Mouse (Mus musculus): ENCODE data around the gene Sv2a.

Sv2a gene

GRCm38 (mm10) chr3:96180727-96181477, at the start of gene Sv2a:
Gene Sv2a (plus strand): TSS chr3:96181151.
- no peak for DNase-seq

GRCm38 (mm10) chr3:96132478-96132877, 48.5 kb upstream of the Sv2a start:
- peak; percentile 12 for DNase-seq

GRCm38 (mm10) chr3:96133327-96133905, 47.5 kb upstream of the Sv2a start:
- DNase-seq = peak; percentile 49

GRCm38 (mm10) chr3:96135011-96135410, 45.9 kb upstream of the Sv2a start:
- DNase-seq = peak; percentile 54

- peak; percentile 89 for DNase-seq
Measured at GRCm38 (mm10) chr3:96147950-96148349, 33.0 kb upstream of the Sv2a start.

- DNase-seq = no peak
Measured at GRCm38 (mm10) chr3:96151836-96152235, 29.1 kb upstream of the Sv2a start.

GRCm38 (mm10) chr3:96152611-96153010, 28.3 kb upstream of the Sv2a start:
- DNase-seq = no peak

GRCm38 (mm10) chr3:96155501-96155900, 25.4 kb upstream of the Sv2a start:
- no peak for DNase-seq

GRCm38 (mm10) chr3:96159820-96160219, 21.1 kb upstream of the Sv2a start:
- no peak for DNase-seq

GRCm38 (mm10) chr3:96160222-96160802, 20.6 kb upstream of the Sv2a start:
- DNase-seq = peak; percentile 75

GRCm38 (mm10) chr3:96160803-96161516, 20.0 kb upstream of the Sv2a start:
- DNase-seq = peak; percentile 81

GRCm38 (mm10) chr3:96161869-96162840, 18.8 kb upstream of the Sv2a start, which contains the start of gene Mtmr11:
Gene Mtmr11 (plus strand): TSS chr3:96162004.
- DNase-seq = peak; percentile 51

GRCm38 (mm10) chr3:96163040-96163439, 17.9 kb upstream of the Sv2a start:
- no peak for DNase-seq

- no peak for DNase-seq
Measured at GRCm38 (mm10) chr3:96168466-96169158, 12.3 kb upstream of the Sv2a start.

- DNase-seq = no peak
Measured at GRCm38 (mm10) chr3:96170276-96170675, 10.7 kb upstream of the Sv2a start.

- no peak for DNase-seq
Measured at GRCm38 (mm10) chr3:96170976-96171545, 9.9 kb upstream of the Sv2a start.

GRCm38 (mm10) chr3:96171583-96172196, 9.3 kb upstream of the Sv2a start:
- no peak for DNase-seq

- peak; percentile 91 for DNase-seq
Measured at GRCm38 (mm10) chr3:96172197-96173178, 8.5 kb upstream of the Sv2a start, which contains the start of gene Sf3b4. Gene Sf3b4 (plus strand): TSS chr3:96172332.

GRCm38 (mm10) chr3:96173185-96173584, 7.8 kb upstream of the Sv2a start:
- DNase-seq = no peak

Data from lung, postnatal 36 days (tissue).